Mouse (Mus musculus) Muller cell, postnatal 12 days (primary cell): ENCODE results near the gene Rfx8.
A peak's percentile ranks its signal among the peaks of the same experiment; 100 is the strongest.

Experiments
- DNase-seq: peaks from one replicate; pipeline ENCODE4 v3.0.0-alpha.2; 2015; ENCODE audit errors: inconsistent ontology term

The Rfx8 gene

GRCm38 (mm10) chr1:39720632-39721350 is at the start of gene Rfx8:
Gene Rfx8 (minus strand): TSS chr1:39720997.
- DNase-seq = peak; percentile 26

- DNase-seq = peak; percentile 50
Observed at GRCm38 (mm10) chr1:39770436-39770835, 49.6 kb upstream of the Rfx8 start.

GRCm38 (mm10) chr1:39768017-39768416 is 47.2 kb upstream of the Rfx8 start:
- no peak for DNase-seq

- DNase-seq = peak; percentile 34
Observed at GRCm38 (mm10) chr1:39765854-39766493, 45.2 kb upstream of the Rfx8 start.

GRCm38 (mm10) chr1:39762025-39762370 is 41.2 kb upstream of the Rfx8 start:
- peak; percentile 93 for DNase-seq

GRCm38 (mm10) chr1:39761211-39762024 is 40.6 kb upstream of the Rfx8 start:
- DNase-seq = peak; percentile 88

GRCm38 (mm10) chr1:39760181-39760715 is 39.5 kb upstream of the Rfx8 start:
- DNase-seq = peak; percentile 18

GRCm38 (mm10) chr1:39759231-39760175 is 38.7 kb upstream of the Rfx8 start:
- DNase-seq = peak; percentile 91

GRCm38 (mm10) chr1:39758244-39758643 is 37.4 kb upstream of the Rfx8 start:
- DNase-seq = peak; percentile 39

GRCm38 (mm10) chr1:39756952-39757351 is 36.2 kb upstream of the Rfx8 start:
- no peak for DNase-seq

- DNase-seq = peak; percentile 54
Observed at GRCm38 (mm10) chr1:39754224-39754957, 33.6 kb upstream of the Rfx8 start.

GRCm38 (mm10) chr1:39751537-39751936 is 30.7 kb upstream of the Rfx8 start:
- DNase-seq = no peak

- peak; percentile 54 for DNase-seq
Observed at GRCm38 (mm10) chr1:39749664-39750063, 28.9 kb upstream of the Rfx8 start.

GRCm38 (mm10) chr1:39749214-39749613 is 28.4 kb upstream of the Rfx8 start:
- DNase-seq = no peak

- no peak for DNase-seq
Observed at GRCm38 (mm10) chr1:39748666-39749065, 27.9 kb upstream of the Rfx8 start.

GRCm38 (mm10) chr1:39746464-39746863 is 25.7 kb upstream of the Rfx8 start:
- DNase-seq = peak; percentile 50

- no peak for DNase-seq
Observed at GRCm38 (mm10) chr1:39740948-39741347, 20.2 kb upstream of the Rfx8 start.

- DNase-seq = no peak
Observed at GRCm38 (mm10) chr1:39740002-39740401, 19.2 kb upstream of the Rfx8 start.

- no peak for DNase-seq
Observed at GRCm38 (mm10) chr1:39735927-39736604, 15.3 kb upstream of the Rfx8 start.

- no peak for DNase-seq
Observed at GRCm38 (mm10) chr1:39735493-39735892, 14.7 kb upstream of the Rfx8 start.
